Mouse (Mus musculus) lung, embryonic 15.5 days (tissue): ENCODE data around the gene Tesc. TPM values are rescaled to one million over a fixed set of nuclear protein-coding genes. Genes with fewer than 3 reads are reported as not detected.

Experiments used
- ATAC-seq: fragments of 200-750 bp; cut with Nextera tagmentation; 2 replicates; pipeline ENCODE4 v1.8.0; 2017; ENCODE audit warnings: moderate number of reproducible peaks, borderline replicate concordance; ENCODE audit not compliant: low FRiP score, low TSS enrichment; ENCODE audit errors: extremely low read depth
- H3K27ac ChIP-seq: fragments of 300-500 bp; sonication (generic); 2 replicates; pipeline ENCODE4 v1.5.1; 2015; ENCODE audit warnings: moderate library complexity, mild to moderate bottlenecking, inconsistent platforms
- H3K27me3 ChIP-seq: fragments of 300-500 bp; sonication (generic); 2 replicates; pipeline ENCODE4 v1.6.1; 2015; ENCODE audit warnings: inconsistent platforms
- H3K36me3 ChIP-seq: fragments of 300-500 bp; sonication (generic); 2 replicates; pipeline ENCODE4 v1.6.1; 2015; ENCODE audit warnings: inconsistent platforms
- H3K4me1 ChIP-seq: fragments of 300-500 bp; sonication (generic); 2 replicates; pipeline ENCODE4 v1.6.1; 2015; ENCODE audit warnings: inconsistent platforms
- H3K4me2 ChIP-seq: fragments of 300-500 bp; sonication (generic); 2 replicates; pipeline ENCODE4 v1.6.1; 2015; ENCODE audit warnings: inconsistent platforms, mild to moderate bottlenecking, moderate library complexity
- H3K4me3 ChIP-seq: fragments of 300-500 bp; sonication (generic); 2 replicates; pipeline ENCODE4 v1.5.1; 2015; ENCODE audit warnings: mild to moderate bottlenecking, inconsistent platforms
- H3K9ac ChIP-seq: fragments of 300-500 bp; sonication (generic); 2 replicates; pipeline ENCODE4 v1.6.1; 2015; ENCODE audit warnings: inconsistent platforms
- H3K9me3 ChIP-seq: fragments of 300-500 bp; sonication (generic); 2 replicates; pipeline ENCODE4 v1.6.1; 2016; ENCODE audit warnings: inconsistent platforms
- WGBS: fragments of 180-500 bp; shearing (Covaris S2); methylation state at CpG from one replicate; pipeline ENCODE4 v1.1.7; 2015; 5-methylcytosine and 5-hydroxymethylcytosine counted together
- polyA plus RNA-seq: library from polyadenylated mRNA; unstranded; fragments of >200 nt; fragmentation: Nextera tagmentation; extraction: Ambion mirVana; gene quantifications from 2 replicates; pipeline ENCODE4 v1.2.1, GENCODE M21; 2015

The Tesc gene
- polyA plus RNA-seq, result 8.5 and 8.8 TPM in 2 replicates

DNA sequence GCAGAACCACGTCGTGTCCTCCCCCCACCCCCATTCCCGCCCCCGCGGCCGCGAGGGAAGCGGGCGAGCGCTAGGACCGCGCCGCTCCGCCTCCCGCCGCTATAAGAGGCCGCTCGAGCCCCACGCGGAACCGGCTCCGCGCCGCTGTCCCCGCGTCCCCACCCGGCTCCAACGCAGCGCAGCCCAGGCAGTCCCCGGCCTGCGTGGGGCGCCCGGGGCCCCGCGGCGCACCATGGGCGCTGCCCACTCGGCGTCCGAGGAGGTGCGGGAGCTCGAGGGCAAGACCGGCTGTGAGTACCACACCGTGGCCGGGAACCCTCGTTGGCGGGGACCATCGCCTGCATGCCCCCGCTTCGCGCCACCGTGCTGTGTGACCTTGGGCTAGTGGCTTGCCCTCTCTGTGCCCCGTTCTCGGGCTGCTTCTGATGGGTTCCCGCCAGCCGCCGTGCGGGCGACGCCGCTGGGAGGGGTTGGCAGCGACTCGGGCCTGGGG is at the start of gene Tesc:
Tesc (plus strand) TSS at position 46 of the 493 bp plus-strand sequence.
- no peak for ATAC-seq
- WGBS, result 2% methylated on average over 58 of the region's 63 CpGs
- H3K36me3 ChIP-seq, result no peaks in the 10 kb centered on the region
- peak within 1 kb of the TSS; percentile 100 for H3K4me2 ChIP-seq
- peak within 1 kb of the TSS; percentile 42 for H3K9ac ChIP-seq
- no peak within 1 kb of the TSS for H3K27ac ChIP-seq
- H3K27me3 ChIP-seq, result peaks cover 51% of the 10 kb centered on the region
- peak within 1 kb of the TSS; percentile 61 for H3K4me3 ChIP-seq
- H3K9me3 ChIP-seq, result no peaks in the 10 kb centered on the region
- peaks cover 41% of the 10 kb centered on the region for H3K4me1 ChIP-seq

GRCm38 (mm10) chr5:117978159-117978697 is 49.3 kb upstream of the Tesc start:
- Histone ChIP-seq H3K9ac (peak overlapping the region; percentile 14; the same call in 1 of the 2 replicates), H3K9me3 (no peaks in the 10 kb centered on the region), H3K36me3 (peaks cover 25% of the 10 kb centered on the region), H3K4me1 (peaks cover 26% of the 10 kb centered on the region), H3K27ac (no peak overlapping the region), H3K27me3 (no peaks in the 10 kb centered on the region), H3K4me2 (peak overlapping the region; percentile 90), H3K4me3 (peak overlapping the region; percentile 100)
- ATAC-seq, result no peak
- 58% methylated on average over 17 of the region's 17 CpGs for WGBS

- 89% methylated on average over 5 of the region's 5 CpGs for WGBS
- no peaks in the 10 kb centered on the region for H3K9me3 ChIP-seq
- no peak overlapping the region for H3K4me3 ChIP-seq
- peaks cover 26% of the 10 kb centered on the region for H3K4me1 ChIP-seq
- no peak for ATAC-seq
- no peak overlapping the region for H3K27ac ChIP-seq
- H3K36me3 ChIP-seq, result peaks cover 33% of the 10 kb centered on the region
- no peaks in the 10 kb centered on the region for H3K27me3 ChIP-seq
- no peak overlapping the region for H3K4me2 ChIP-seq
- H3K9ac ChIP-seq, result no peak overlapping the region
Observed at GRCm38 (mm10) chr5:117979082-117979481, 48.5 kb upstream of the Tesc start.

DNA sequence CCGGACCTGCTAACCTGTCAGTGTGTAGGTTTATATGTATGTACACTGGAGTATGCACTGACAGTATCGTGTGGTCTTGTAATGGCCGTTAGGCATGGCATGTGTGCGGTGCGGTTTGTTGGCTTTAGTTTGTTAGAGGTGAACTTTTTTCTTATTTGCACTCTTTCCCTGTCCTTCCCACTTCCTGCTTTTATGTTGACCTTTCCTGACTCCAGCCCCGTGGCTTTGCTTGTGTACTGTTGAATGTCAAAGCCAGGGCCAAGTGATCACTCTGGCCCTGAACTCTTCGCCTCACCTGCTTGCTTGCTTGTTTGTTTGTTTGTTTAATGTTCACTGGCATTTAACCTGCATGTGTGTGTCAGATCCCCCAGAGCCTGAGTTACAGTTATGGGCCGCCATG is 46.6 kb upstream of the Tesc start:
- WGBS, result 68% methylated on average over 8 of the region's 8 CpGs
- no peaks in the 10 kb centered on the region for H3K9me3 ChIP-seq
- no peaks in the 10 kb centered on the region for H3K27me3 ChIP-seq
- no peak overlapping the region for H3K4me2 ChIP-seq
- H3K27ac ChIP-seq, result no peak overlapping the region
- H3K4me3 ChIP-seq, result no peak overlapping the region
- no peak overlapping the region for H3K9ac ChIP-seq
- H3K36me3 ChIP-seq, result peaks cover 37% of the 10 kb centered on the region
- ATAC-seq, result no peak
- H3K4me1 ChIP-seq, result peaks cover 26% of the 10 kb centered on the region

DNA sequence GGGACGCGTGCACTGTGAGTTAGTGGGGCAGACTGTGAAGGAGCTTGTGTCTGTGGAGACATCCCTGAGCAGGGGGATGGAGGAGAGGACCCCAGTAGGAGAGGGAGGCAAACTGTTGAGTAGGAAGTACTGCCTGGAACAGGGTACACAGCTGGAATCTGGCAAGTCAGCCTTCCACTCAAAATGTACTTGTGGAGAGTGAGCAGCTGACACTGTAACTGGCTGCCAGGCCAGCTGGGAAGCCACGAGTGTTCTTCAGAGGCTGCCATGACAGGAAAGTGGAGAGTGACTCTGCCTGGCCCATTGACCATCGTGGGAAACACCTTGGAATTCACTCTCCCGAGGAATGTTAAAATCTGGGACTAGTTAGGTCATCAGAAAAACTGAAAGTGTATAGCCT is 45.6 kb upstream of the Tesc start:
- Histone ChIP-seq H3K4me3 (no peak overlapping the region), H3K9ac (no peak overlapping the region), H3K9me3 (no peaks in the 10 kb centered on the region), H3K4me1 (peaks cover 22% of the 10 kb centered on the region), H3K27ac (no peak overlapping the region), H3K27me3 (no peaks in the 10 kb centered on the region), H3K36me3 (peaks cover 47% of the 10 kb centered on the region), H3K4me2 (no peak overlapping the region)
- ATAC-seq, result no peak
- WGBS, result 68% methylated on average over 5 of the region's 5 CpGs

- ATAC-seq, result no peak
- 48% methylated on average over 4 of the region's 4 CpGs for WGBS
- no peak overlapping the region for H3K27ac ChIP-seq
- H3K4me1 ChIP-seq, result no peaks in the 10 kb centered on the region
- H3K9me3 ChIP-seq, result no peaks in the 10 kb centered on the region
- no peak overlapping the region for H3K9ac ChIP-seq
- H3K27me3 ChIP-seq, result no peaks in the 10 kb centered on the region
- no peak overlapping the region for H3K4me3 ChIP-seq
- peaks cover 68% of the 10 kb centered on the region for H3K36me3 ChIP-seq
- no peak overlapping the region for H3K4me2 ChIP-seq
Observed at GRCm38 (mm10) chr5:117986327-117986726, 41.2 kb upstream of the Tesc start.

- Histone ChIP-seq H3K9ac (no peak overlapping the region), H3K4me2 (no peak overlapping the region), H3K4me3 (no peak overlapping the region), H3K27me3 (no peaks in the 10 kb centered on the region), H3K4me1 (no peaks in the 10 kb centered on the region), H3K36me3 (peaks cover 76% of the 10 kb centered on the region), H3K27ac (no peak overlapping the region), H3K9me3 (no peaks in the 10 kb centered on the region)
- ATAC-seq, result no peak
- WGBS, result 81% methylated on average over 3 of the region's 3 CpGs
Observed at GRCm38 (mm10) chr5:117987891-117988290, 39.7 kb upstream of the Tesc start.

DNA sequence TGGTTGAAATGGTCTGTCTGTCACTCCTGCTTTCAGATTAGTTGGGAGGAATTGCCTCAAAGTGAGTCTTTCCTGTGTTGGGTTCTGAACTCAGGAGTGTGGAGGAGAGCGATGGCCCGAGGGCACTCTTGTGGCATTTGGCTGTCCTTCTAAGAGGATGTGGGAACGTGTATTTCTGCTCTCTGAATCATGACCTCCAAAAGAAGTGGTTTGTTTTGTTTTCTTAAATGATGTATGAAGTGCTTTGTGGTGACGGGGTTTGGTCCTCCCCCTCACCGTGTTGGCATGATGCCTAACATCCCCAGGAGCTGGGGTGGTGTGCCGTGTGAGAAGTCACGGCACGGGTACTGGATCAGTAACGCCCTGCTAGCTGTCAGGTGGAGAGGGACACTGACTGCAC is 39.2 kb upstream of the Tesc start:
- Histone ChIP-seq H3K27ac (no peak overlapping the region), H3K9ac (no peak overlapping the region), H3K4me2 (no peak overlapping the region), H3K27me3 (no peaks in the 10 kb centered on the region), H3K4me1 (no peaks in the 10 kb centered on the region), H3K36me3 (peaks cover 76% of the 10 kb centered on the region), H3K4me3 (no peak overlapping the region), H3K9me3 (no peaks in the 10 kb centered on the region)
- 46% methylated on average over 9 of the region's 9 CpGs for WGBS
- no peak for ATAC-seq

- Histone ChIP-seq H3K9me3 (no peaks in the 10 kb centered on the region), H3K9ac (no peak overlapping the region), H3K4me1 (no peaks in the 10 kb centered on the region), H3K36me3 (peaks cover 76% of the 10 kb centered on the region), H3K27ac (no peak overlapping the region), H3K27me3 (no peaks in the 10 kb centered on the region), H3K4me2 (no peak overlapping the region), H3K4me3 (no peak overlapping the region)
- no peak for ATAC-seq
- WGBS, result 82% methylated on average over 6 of the region's 6 CpGs
Observed at GRCm38 (mm10) chr5:117989773-117990172, 37.8 kb upstream of the Tesc start.

- no peaks in the 10 kb centered on the region for H3K9me3 ChIP-seq
Observed at GRCm38 (mm10) chr5:117990957-117991356, 36.6 kb upstream of the Tesc start.

DNA sequence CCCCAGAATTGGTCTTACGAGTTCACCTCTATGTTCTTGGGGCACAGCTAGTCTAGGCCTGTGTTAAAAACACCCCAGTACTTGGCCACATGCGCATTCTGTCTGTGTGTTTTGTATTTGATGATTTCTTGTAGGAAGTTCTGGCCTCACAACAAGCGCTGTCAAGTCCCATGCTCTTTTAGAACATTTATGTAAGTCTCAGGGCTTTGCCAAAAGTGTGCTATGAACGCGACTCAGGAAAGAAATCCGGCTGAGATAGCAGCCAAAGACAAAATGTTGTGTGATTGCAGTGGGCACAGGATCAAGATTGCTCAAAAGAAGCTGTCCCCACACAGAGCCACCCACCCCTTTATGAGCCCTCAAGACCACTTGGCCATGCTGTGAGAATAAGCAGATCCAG is 34.0 kb upstream of the Tesc start:
- H3K9ac ChIP-seq, result no peak overlapping the region
- no peak overlapping the region for H3K27ac ChIP-seq
- H3K36me3 ChIP-seq, result peaks cover 85% of the 10 kb centered on the region
- no peak overlapping the region for H3K4me2 ChIP-seq
- H3K27me3 ChIP-seq, result no peaks in the 10 kb centered on the region
- H3K9me3 ChIP-seq, result no peaks in the 10 kb centered on the region
- 90% methylated on average over 6 of the region's 6 CpGs for WGBS
- no peaks in the 10 kb centered on the region for H3K4me1 ChIP-seq
- ATAC-seq, result no peak
- H3K4me3 ChIP-seq, result no peak overlapping the region

More at GRCm38 (mm10) chr5:117990957-117991356, 36.6 kb upstream of the Tesc start:
- WGBS, result 85% methylated on average over 3 of the region's 3 CpGs
- H3K27ac ChIP-seq, result no peak overlapping the region
- H3K36me3 ChIP-seq, result peaks cover 87% of the 10 kb centered on the region
- no peaks in the 10 kb centered on the region for H3K4me1 ChIP-seq
- H3K27me3 ChIP-seq, result no peaks in the 10 kb centered on the region
- H3K4me2 ChIP-seq, result no peak overlapping the region
- H3K9ac ChIP-seq, result no peak overlapping the region
- no peak for ATAC-seq
- no peak overlapping the region for H3K4me3 ChIP-seq

- ATAC-seq, result no peak
- Histone ChIP-seq H3K9me3 (no peaks in the 10 kb centered on the region), H3K9ac (no peak overlapping the region), H3K4me3 (no peak overlapping the region), H3K4me1 (no peaks in the 10 kb centered on the region), H3K27me3 (no peaks in the 10 kb centered on the region), H3K4me2 (no peak overlapping the region), H3K27ac (no peak overlapping the region), H3K36me3 (peaks cover 84% of the 10 kb centered on the region)
- WGBS, result 87% methylated on average over 8 of the region's 8 CpGs
Observed at GRCm38 (mm10) chr5:117995372-117995901, 32.1 kb upstream of the Tesc start.
